Mouse (Mus musculus) heart, embryonic 14.5 days (tissue): ENCODE measurements around the gene Arhgap9. TPM values are rescaled to one million over a fixed set of nuclear protein-coding genes. Genes with fewer than 3 reads are reported as not detected.

Experiments used
- ATAC-seq: fragments of 200-750 bp; cut with Nextera tagmentation; 2 replicates; pipeline ENCODE4 v1.8.0; 2017; ENCODE audit warnings: low read depth, moderate TSS enrichment; ENCODE audit not compliant: insufficient number of reproducible peaks, insufficient read depth, low FRiP score
- H3K27ac ChIP-seq, 2 experiments: fragments of 200-500 bp in 1 of 2; fragments of 300-500 bp in 1 of 2; sonication (generic) in 1 of 2; replicated peaks in 1 of 2; 2 replicates each; pipeline ENCODE4 v1.5.1; 2012 to 2014; ENCODE audit warnings: low read depth in 2 of 2, low read length in 2 of 2, control low read depth in 1 of 2, mild to moderate bottlenecking in 1 of 2, mixed read lengths in 1 of 2; ENCODE audit not compliant: control insufficient read depth in 1 of 2, insufficient read depth in 1 of 2
- H3K27me3 ChIP-seq: fragments of 300-500 bp; sonication (generic); 2 replicates; pipeline ENCODE4 v1.6.1; 2014; ENCODE audit warnings: mild to moderate bottlenecking, low read length, control low read depth; ENCODE audit not compliant: control insufficient read depth, insufficient read depth
- H3K36me3 ChIP-seq: fragments of 300-500 bp; sonication (generic); 2 replicates; pipeline ENCODE4 v1.6.1; 2014; ENCODE audit warnings: mild to moderate bottlenecking, control low read depth, low read length, mixed read lengths; ENCODE audit not compliant: control insufficient read depth, insufficient read depth
- H3K4me1 ChIP-seq, 2 experiments: fragments of 200-500 bp in 1 of 2; fragments of 300-500 bp in 1 of 2; sonication (generic) in 1 of 2; 2 replicates each; pipeline ENCODE4 v1.6.1; 2012 to 2014; ENCODE audit warnings: low read length in 2 of 2, control low read depth in 1 of 2, mixed read lengths in 1 of 2; ENCODE audit not compliant: control insufficient read depth in 2 of 2, insufficient read depth in 2 of 2
- H3K4me2 ChIP-seq: fragments of 300-500 bp; sonication (generic); 2 replicates; pipeline ENCODE4 v1.6.1; 2014; ENCODE audit warnings: mild to moderate bottlenecking, low read length
- H3K4me3 ChIP-seq, 2 experiments: fragments of 200-500 bp in 1 of 2; fragments of 300-500 bp in 1 of 2; sonication (generic) in 1 of 2; 2 replicates each; pipeline ENCODE4 v1.5.1; 2012 to 2014; ENCODE audit warnings: low read length in 2 of 2, mild to moderate bottlenecking in 2 of 2, control low read depth in 1 of 2, low read depth in 1 of 2, moderate library complexity in 1 of 2; ENCODE audit not compliant: control insufficient read depth in 1 of 2, insufficient read depth in 1 of 2
- H3K9ac ChIP-seq: fragments of 300-500 bp; sonication (generic); 2 replicates; pipeline ENCODE4 v1.6.1; 2014; ENCODE audit warnings: mild to moderate bottlenecking, low read length
- H3K9me3 ChIP-seq: fragments of 300-500 bp; sonication (generic); 2 replicates; pipeline ENCODE4 v1.6.1; 2016; ENCODE audit warnings: low read length, control low read depth; ENCODE audit not compliant: control insufficient read depth
- WGBS: fragments of 180-500 bp; shearing (Covaris S2); extraction: QIAGEN DNeasy Blood & Tissue Kit; methylation state at CpG from one replicate; pipeline ENCODE4 v1.1.7; 2014; 5-methylcytosine and 5-hydroxymethylcytosine counted together
- polyA plus RNA-seq: library from polyadenylated mRNA; unstranded; fragments of >200 nt; fragmentation: Nextera tagmentation; extraction: Ambion mirVana; gene quantifications from 2 replicates; pipeline ENCODE4 v1.2.1, GENCODE M21; 2014

Arhgap9 gene
- polyA plus RNA-seq, 1 experiment from 2014 or later, result 1.3 TPM

GRCm38 (mm10) chr10:127341891-127342639 is 20.3 kb downstream of the Arhgap9 start, which contains the start of gene Gli1:
Gli1 (minus strand) TSS chr10:127341974.
- peak within 1 kb of the TSS; percentile 75 for H3K4me2 ChIP-seq
- no peaks in the 10 kb centered on the region for H3K36me3 ChIP-seq
- under 1% methylated on average over 29 of the region's 29 CpGs for WGBS
- H3K4me1 ChIP-seq, result peaks cover 11 to 15% of the 10 kb centered on the region in 2 experiments; a peak in 3 of 4 replicates
- H3K9ac ChIP-seq, result peak within 1 kb of the TSS; percentile 27; the same call in 1 of the 2 replicates
- peaks cover 26% of the 10 kb centered on the region for H3K27me3 ChIP-seq
- ATAC-seq, result 0 out of 2 replicates have a peak, but pooled peaks have one; percentile 20
- H3K27ac ChIP-seq, result no peak within 1 kb of the TSS
- peaks cover 3% of the 10 kb centered on the region; the same call in 1 of the 2 replicates for H3K9me3 ChIP-seq
- peak within 1 kb of the TSS; percentile 38 to 39 for H3K4me3 ChIP-seq

- Histone ChIP-seq H3K9ac (no peak overlapping the region), H3K27me3 (peaks cover 17% of the 10 kb centered on the region), H3K36me3 (no peaks in the 10 kb centered on the region), H3K4me1 (peaks cover 11 to 15% of the 10 kb centered on the region in 2 experiments; a peak in 3 of 4 replicates), H3K4me3 (no peak overlapping the region), H3K9me3 (peaks cover 3% of the 10 kb centered on the region; the same call in 1 of the 2 replicates), H3K27ac (no peak overlapping the region), H3K4me2 (no peak overlapping the region)
- WGBS, result 72% methylated on average over 3 of the region's 3 CpGs
- ATAC-seq, result no peak
Observed at GRCm38 (mm10) chr10:127343029-127343428, 21.3 kb downstream of the Arhgap9 start.

- peaks cover 8 to 10% of the 10 kb centered on the region in 2 experiments for H3K4me1 ChIP-seq
- 63% methylated on average over 3 of the region's 3 CpGs for WGBS
- no peak for ATAC-seq
- H3K9me3 ChIP-seq, result peaks cover 3% of the 10 kb centered on the region; the same call in 1 of the 2 replicates
- peaks cover 4% of the 10 kb centered on the region; the same call in 1 of the 2 replicates for H3K27me3 ChIP-seq
- H3K4me3 ChIP-seq, result no peak overlapping the region
- H3K4me2 ChIP-seq, result no peak overlapping the region
- H3K27ac ChIP-seq, result no peak overlapping the region
- H3K36me3 ChIP-seq, result no peaks in the 10 kb centered on the region
- H3K9ac ChIP-seq, result no peak overlapping the region
Observed at GRCm38 (mm10) chr10:127346173-127346572, 24.4 kb downstream of the Arhgap9 start.

GRCm38 (mm10) chr10:127348957-127349356 is 27.2 kb downstream of the Arhgap9 start:
- no peak for ATAC-seq
- Histone ChIP-seq H3K4me1 (peaks cover 6 to 7% of the 10 kb centered on the region in 2 experiments; a peak in 3 of 4 replicates), H3K27me3 (no peaks in the 10 kb centered on the region), H3K4me2 (no peak overlapping the region), H3K4me3 (no peak overlapping the region), H3K27ac (no peak overlapping the region), H3K9me3 (peaks cover 3% of the 10 kb centered on the region; the same call in 1 of the 2 replicates), H3K9ac (no peak overlapping the region), H3K36me3 (no peaks in the 10 kb centered on the region)
- 61% methylated on average over 4 of the region's 4 CpGs for WGBS

GRCm38 (mm10) chr10:127349810-127350209 is 28.0 kb downstream of the Arhgap9 start:
- H3K4me2 ChIP-seq, result no peak overlapping the region
- no peaks in the 10 kb centered on the region for H3K36me3 ChIP-seq
- peaks cover 9 to 14% of the 10 kb centered on the region in 2 experiments for H3K4me1 ChIP-seq
- no peak overlapping the region for H3K4me3 ChIP-seq
- peaks cover 3% of the 10 kb centered on the region; the same call in 1 of the 2 replicates for H3K9me3 ChIP-seq
- ATAC-seq, result no peak
- H3K27me3 ChIP-seq, result no peaks in the 10 kb centered on the region
- no peak overlapping the region for H3K27ac ChIP-seq
- WGBS, result 73% methylated on average over 8 of the region's 8 CpGs
- H3K9ac ChIP-seq, result no peak overlapping the region

GRCm38 (mm10) chr10:127350594-127351284 is 29.0 kb downstream of the Arhgap9 start:
- Histone ChIP-seq H3K4me1 (peaks cover 12 to 15% of the 10 kb centered on the region in 2 experiments), H3K9me3 (no peaks in the 10 kb centered on the region), H3K27ac (no peak overlapping the region), H3K9ac (0 out of 2 replicates have a peak overlapping the region, but pooled peaks have one; percentile 35), H3K4me2 (peak overlapping the region; percentile 57), H3K4me3 (peak overlapping the region in 1 of 2 experiments; percentile 21; a peak in 2 of 4 replicates), H3K36me3 (no peaks in the 10 kb centered on the region), H3K27me3 (no peaks in the 10 kb centered on the region)
- ATAC-seq, result no peak; the same call in 1 of the 2 replicates
- 10% methylated on average over 24 of the region's 24 CpGs for WGBS

GRCm38 (mm10) chr10:127351285-127351595 is 29.5 kb downstream of the Arhgap9 start:
- no peak overlapping the region for H3K27ac ChIP-seq
- peak overlapping the region; percentile 57; the same call in 1 of the 2 replicates for H3K4me2 ChIP-seq
- no peaks in the 10 kb centered on the region for H3K36me3 ChIP-seq
- 72% methylated on average over 8 of the region's 8 CpGs for WGBS
- H3K9me3 ChIP-seq, result no peaks in the 10 kb centered on the region
- no peak overlapping the region for H3K9ac ChIP-seq
- peaks cover 12 to 15% of the 10 kb centered on the region in 2 experiments for H3K4me1 ChIP-seq
- ATAC-seq, result no peak
- no peak overlapping the region for H3K4me3 ChIP-seq
- no peaks in the 10 kb centered on the region for H3K27me3 ChIP-seq
